Mouse (Mus musculus): Measurements from ENCODE around the gene Plb1. TPM values are rescaled to one million over a fixed set of nuclear protein-coding genes. Genes with fewer than 3 reads are reported as not detected.

The Plb1 gene
- polyA plus RNA-seq, 1 experiment: 0.05 TPM

DNA sequence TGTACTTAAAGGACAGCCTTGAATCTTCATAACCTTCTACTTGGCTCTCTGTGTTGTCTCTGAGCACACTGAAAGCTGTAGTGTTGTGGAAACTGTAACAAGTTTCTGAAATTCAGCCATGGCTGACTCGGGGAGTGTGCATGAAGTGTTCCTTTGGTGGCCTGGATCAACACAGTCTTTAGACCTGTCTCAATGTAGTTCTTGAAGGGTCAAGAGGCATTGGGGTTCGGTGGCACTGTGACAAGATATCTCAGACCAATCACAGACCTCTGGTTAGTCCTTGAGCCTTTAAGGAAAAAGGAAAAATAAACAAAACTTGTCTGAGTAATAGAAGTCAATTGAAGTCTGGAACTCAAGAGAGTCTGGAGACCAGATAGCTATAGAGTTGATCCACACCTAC lies 58.8 kb downstream of the Plb1 start:
- H3K36me3 ChIP-seq (ENCODE audit: control insufficient read depth, insufficient read depth): no peaks in the 10 kb centered on the region
- H3K4me3 ChIP-seq: no peak overlapping the region
- no peaks in the 10 kb centered on the region for H3K79me2 ChIP-seq (ENCODE audit: control insufficient read depth, insufficient read depth)
- H3ac ChIP-seq (ENCODE audit: control insufficient read depth, insufficient read length): no peak overlapping the region
- H3K27me3 ChIP-seq (ENCODE audit: control insufficient read depth, insufficient read depth, insufficient read length): peaks cover 15% of the 10 kb centered on the region
- TF ChIP-seq TCF3 (IDR thresholded peaks at IDR 0.05; ENCODE audit: insufficient read length, low read depth) (no peak), TCF12 (IDR thresholded peaks at IDR 0.05; ENCODE audit: insufficient read depth, poor library complexity, severe bottlenecking) (no peak), USF1 (IDR thresholded peaks at IDR 0.05; ENCODE audit: low read depth) (no peak), MYOD1 (IDR thresholded peaks at IDR 0.05; ENCODE audit: control insufficient read depth in 1 of 3, insufficient read length in 2 of 3, low read depth in 2 of 3) (no peak), MYOG (IDR thresholded peaks at IDR 0.05; ENCODE audit: control insufficient read depth in 1 of 3, insufficient read depth in 1 of 3, insufficient read length in 2 of 3, low read depth in 2 of 3) (no peak), POLR2AphosphoS2 (IDR thresholded peaks at IDR 0.05; ENCODE audit: insufficient read length, low read depth) (no peak), REST (IDR thresholded peaks at IDR 0.05; ENCODE audit: insufficient read depth, insufficient read length) (no peak)
- no peak overlapping the region for H3K4me2 ChIP-seq (ENCODE audit: low read depth)

DNA sequence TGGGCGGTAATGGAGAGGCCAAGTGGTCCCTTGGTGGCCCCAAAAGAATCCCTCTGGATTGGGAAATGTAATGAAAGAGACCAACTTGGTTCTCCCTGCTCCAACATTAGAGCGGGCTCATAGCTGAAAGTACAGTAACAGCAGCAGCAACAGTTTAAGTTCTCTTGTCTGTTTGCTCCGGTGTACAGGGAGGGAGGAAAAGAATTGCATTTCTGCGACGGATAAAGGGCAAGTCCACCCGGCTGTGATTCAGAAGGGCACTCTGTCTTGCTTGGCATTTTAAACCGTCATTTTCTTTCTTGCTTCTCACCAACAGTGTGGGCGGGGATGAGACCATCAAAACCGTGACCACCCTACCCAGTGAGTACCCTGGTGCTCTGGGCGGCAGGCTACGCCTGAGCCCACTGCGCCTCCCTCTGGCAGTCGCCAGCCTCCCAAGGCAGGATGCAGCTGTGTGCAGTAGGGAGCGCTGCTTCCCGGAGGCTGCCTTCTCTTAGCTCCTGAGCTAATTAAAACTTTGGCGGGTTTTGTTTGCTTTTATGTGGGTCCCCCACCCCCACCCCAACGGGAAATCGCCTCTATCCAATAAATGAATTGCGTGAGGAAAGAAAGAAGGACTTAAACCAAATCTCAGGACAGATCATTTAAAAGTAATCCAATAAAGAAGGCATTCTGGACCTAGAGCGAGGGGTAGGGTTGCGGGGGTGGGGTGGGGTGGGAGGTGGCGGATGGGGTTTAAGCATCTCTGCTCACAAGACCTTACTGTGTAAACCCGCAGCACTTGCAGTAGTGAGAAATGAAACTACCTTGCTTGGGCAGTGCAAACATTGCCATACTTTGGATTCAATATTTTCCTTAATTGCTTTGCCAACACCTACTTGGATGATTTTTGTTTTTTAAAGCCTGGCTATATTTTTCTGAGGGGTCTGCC lies 70.7 kb downstream of the Plb1 start:
- no peak overlapping the region for H3K4me3 ChIP-seq
- H3K36me3 ChIP-seq (ENCODE audit: control insufficient read depth, insufficient read depth): no peaks in the 10 kb centered on the region
- TF ChIP-seq USF1 (IDR thresholded peaks at IDR 0.05; ENCODE audit: low read depth): no peak
- peak in 1 of 3 experiments; percentile 12 for TF ChIP-seq MYOD1 (IDR thresholded peaks at IDR 0.05; ENCODE audit: control insufficient read depth in 1 of 3, insufficient read length in 2 of 3, low read depth in 2 of 3)
- H3K79me2 ChIP-seq (ENCODE audit: control insufficient read depth, insufficient read depth): no peaks in the 10 kb centered on the region
- peaks cover 11% of the 10 kb centered on the region for H3K27me3 ChIP-seq (ENCODE audit: control insufficient read depth, insufficient read depth, insufficient read length)
- no peak overlapping the region for H3ac ChIP-seq (ENCODE audit: control insufficient read depth, insufficient read length)
- peak overlapping the region; percentile 38 for H3K4me2 ChIP-seq (ENCODE audit: low read depth)

DNA sequence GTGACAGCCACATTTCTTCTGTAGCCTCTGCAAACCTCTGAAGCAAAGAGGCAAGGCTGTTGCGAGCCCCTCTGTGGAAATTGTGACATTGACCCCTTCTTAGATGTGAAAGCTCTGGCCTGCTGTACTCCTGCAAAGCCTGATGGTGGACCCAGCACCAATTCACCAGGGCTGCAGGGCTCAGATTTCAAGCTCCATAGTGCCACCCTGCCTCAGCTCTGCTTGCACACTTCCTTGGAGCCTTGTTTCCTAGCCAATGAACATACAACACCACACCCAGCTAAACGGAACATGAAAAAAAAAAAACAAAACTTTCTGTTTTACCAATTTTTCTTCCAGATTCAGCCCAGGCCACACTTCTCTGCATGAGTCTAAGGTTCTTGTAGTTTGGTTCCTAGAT lies 74.6 kb downstream of the Plb1 start:
- no peak for TF ChIP-seq CEBPB (IDR thresholded peaks at IDR 0.05; ENCODE audit: insufficient read depth, poor library complexity, severe bottlenecking)
- TF ChIP-seq TCF3 (IDR thresholded peaks at IDR 0.05; ENCODE audit: insufficient read length, low read depth): no peak
- TF ChIP-seq MYOG (IDR thresholded peaks at IDR 0.05; ENCODE audit: control insufficient read depth in 1 of 3, insufficient read depth in 1 of 3, insufficient read length in 2 of 3, low read depth in 2 of 3): no peak
- TF ChIP-seq TCF12 (IDR thresholded peaks at IDR 0.05; ENCODE audit: insufficient read depth, poor library complexity, severe bottlenecking): no peak
- no peak for TF ChIP-seq USF1 (IDR thresholded peaks at IDR 0.05; ENCODE audit: low read depth)
- H3ac ChIP-seq (ENCODE audit: control insufficient read depth, insufficient read length): no peak overlapping the region

DNA sequence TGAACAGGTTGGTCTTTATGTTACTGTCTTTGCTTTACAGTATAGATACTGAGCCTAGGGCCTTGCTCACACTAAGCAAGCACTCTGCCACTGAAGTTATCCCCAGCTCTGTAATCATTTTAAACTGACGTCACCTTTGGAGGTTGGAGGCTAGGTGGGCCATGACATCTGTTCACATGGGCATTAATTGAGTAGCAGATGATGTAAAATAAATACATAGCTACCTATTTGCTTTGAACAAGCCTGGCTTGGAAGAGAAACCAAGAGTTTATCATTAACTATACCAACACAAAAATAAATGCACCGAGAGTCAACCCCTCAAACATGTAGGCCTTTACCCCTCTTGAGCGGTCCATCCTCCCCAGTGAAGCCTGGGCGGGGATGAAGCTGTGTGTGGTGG lies 76.1 kb downstream of the Plb1 start:
- Histone ChIP-seq H3K36me3 (ENCODE audit: control insufficient read depth, insufficient read depth) (no peaks in the 10 kb centered on the region), H3K27me3 (ENCODE audit: control insufficient read depth, insufficient read depth, insufficient read length) (no peaks in the 10 kb centered on the region), H3K4me3 (no peak overlapping the region), H3K79me2 (ENCODE audit: control insufficient read depth, insufficient read depth) (no peaks in the 10 kb centered on the region), H3ac (ENCODE audit: control insufficient read depth, insufficient read length) (no peak overlapping the region), H3K4me2 (ENCODE audit: low read depth) (no peak overlapping the region)
- TF ChIP-seq SRF (IDR thresholded peaks at IDR 0.05; ENCODE audit: control insufficient read depth, insufficient read length, low read depth) (no peak), CEBPB (IDR thresholded peaks at IDR 0.05; ENCODE audit: insufficient read depth, poor library complexity, severe bottlenecking) (no peak), MAX (IDR thresholded peaks at IDR 0.05; ENCODE audit: low read depth) (no peak), REST (IDR thresholded peaks at IDR 0.05; ENCODE audit: insufficient read depth, insufficient read length) (no peak), E2F4 (IDR thresholded peaks at IDR 0.05; ENCODE audit: insufficient read depth) (no peak), USF1 (IDR thresholded peaks at IDR 0.05; ENCODE audit: low read depth) (no peak), MYOD1 (IDR thresholded peaks at IDR 0.05; ENCODE audit: control insufficient read depth in 1 of 3, insufficient read length in 2 of 3, low read depth in 2 of 3) (no peak), MYOG (IDR thresholded peaks at IDR 0.05; ENCODE audit: control insufficient read depth in 1 of 3, insufficient read depth in 1 of 3, insufficient read length in 2 of 3, low read depth in 2 of 3) (no peak)

More for the DNA sequence above, 74.6 kb downstream of the Plb1 start:
- no peak overlapping the region for H3K4me2 ChIP-seq (ENCODE audit: low read depth)
- H3K4me3 ChIP-seq: no peak overlapping the region
- H3K79me2 ChIP-seq (ENCODE audit: control insufficient read depth, insufficient read depth): no peaks in the 10 kb centered on the region
- H3K36me3 ChIP-seq (ENCODE audit: control insufficient read depth, insufficient read depth): no peaks in the 10 kb centered on the region
- H3K27me3 ChIP-seq (ENCODE audit: control insufficient read depth, insufficient read depth, insufficient read length): peaks cover 11% of the 10 kb centered on the region

DNA sequence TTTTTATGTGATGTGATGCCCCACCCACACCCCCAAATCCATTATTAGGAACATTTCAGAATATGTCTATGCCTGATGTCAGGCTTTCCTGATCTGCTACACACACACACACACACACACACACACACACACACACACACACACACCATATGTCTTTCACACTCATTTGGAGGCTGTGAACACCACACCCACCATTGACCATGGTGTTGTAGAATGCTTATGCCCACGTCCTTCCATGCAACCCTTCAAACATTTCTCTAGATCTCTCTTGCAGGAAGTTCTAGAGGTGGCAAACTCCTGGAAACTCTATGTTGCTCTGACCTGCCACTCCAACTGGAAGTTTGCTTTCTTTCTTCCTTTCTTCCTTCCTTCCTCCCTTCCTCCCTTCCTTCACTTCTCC lies 77.2 kb downstream of the Plb1 start:
- no peak overlapping the region for H3ac ChIP-seq (ENCODE audit: control insufficient read depth, insufficient read length)
- no peaks in the 10 kb centered on the region for H3K27me3 ChIP-seq (ENCODE audit: control insufficient read depth, insufficient read depth, insufficient read length)
- H3K79me2 ChIP-seq (ENCODE audit: control insufficient read depth, insufficient read depth): no peaks in the 10 kb centered on the region
- no peak overlapping the region for H3K4me3 ChIP-seq
- TF ChIP-seq POLR2AphosphoS2 (IDR thresholded peaks at IDR 0.05; ENCODE audit: insufficient read length, low read depth) (no peak), MAX (IDR thresholded peaks at IDR 0.05; ENCODE audit: low read depth) (no peak), TCF3 (IDR thresholded peaks at IDR 0.05; ENCODE audit: insufficient read length, low read depth) (no peak), TCF12 (IDR thresholded peaks at IDR 0.05; ENCODE audit: insufficient read depth, poor library complexity, severe bottlenecking) (no peak), USF1 (IDR thresholded peaks at IDR 0.05; ENCODE audit: low read depth) (no peak), E2F4 (IDR thresholded peaks at IDR 0.05; ENCODE audit: insufficient read depth) (no peak), SRF (IDR thresholded peaks at IDR 0.05; ENCODE audit: control insufficient read depth, insufficient read length, low read depth) (no peak), MYOD1 (IDR thresholded peaks at IDR 0.05; ENCODE audit: control insufficient read depth in 1 of 3, insufficient read length in 2 of 3, low read depth in 2 of 3) (no peak), POLR2A (IDR thresholded peaks at IDR 0.05; ENCODE audit: insufficient read length, low read depth) (no peak), REST (IDR thresholded peaks at IDR 0.05; ENCODE audit: insufficient read depth, insufficient read length) (no peak), CEBPB (IDR thresholded peaks at IDR 0.05; ENCODE audit: insufficient read depth, poor library complexity, severe bottlenecking) (no peak), MYOG (IDR thresholded peaks at IDR 0.05; ENCODE audit: control insufficient read depth in 1 of 3, insufficient read depth in 1 of 3, insufficient read length in 2 of 3, low read depth in 2 of 3) (no peak)
- H3K36me3 ChIP-seq (ENCODE audit: control insufficient read depth, insufficient read depth): no peaks in the 10 kb centered on the region
- no peak overlapping the region for H3K4me2 ChIP-seq (ENCODE audit: low read depth)

All from myocyte (in vitro differentiated cells).